Mouse (Mus musculus): Measurements from ENCODE around the gene Clpsl2.

- TF ChIP-seq EP300 (IDR thresholded peaks at IDR 0.05; ENCODE audit: low read depth): no peak
- no peak for TF ChIP-seq CTCF (IDR thresholded peaks at IDR 0.05; ENCODE audit: low read depth)
Measured at GRCm38 (mm10) chr17:28601557-28602250, 52.5 kb downstream of the Clpsl2 start.

Measured in heart, postnatal 0 days (tissue).